Mouse (Mus musculus) lung, postnatal 36 days (tissue): Measurements from ENCODE around the gene Lama1.
"Not testable (repeated sequence)": the region's sequence is repeated elsewhere in the genome, so short reads cannot be mapped to it uniquely, and the experiment has no call there.

Experiments used
- DNase-seq: peaks from one replicate; pipeline ENCODE4 v3.0.0; 2022; ENCODE audit warnings: mixed read lengths

Gene Lama1

DNA sequence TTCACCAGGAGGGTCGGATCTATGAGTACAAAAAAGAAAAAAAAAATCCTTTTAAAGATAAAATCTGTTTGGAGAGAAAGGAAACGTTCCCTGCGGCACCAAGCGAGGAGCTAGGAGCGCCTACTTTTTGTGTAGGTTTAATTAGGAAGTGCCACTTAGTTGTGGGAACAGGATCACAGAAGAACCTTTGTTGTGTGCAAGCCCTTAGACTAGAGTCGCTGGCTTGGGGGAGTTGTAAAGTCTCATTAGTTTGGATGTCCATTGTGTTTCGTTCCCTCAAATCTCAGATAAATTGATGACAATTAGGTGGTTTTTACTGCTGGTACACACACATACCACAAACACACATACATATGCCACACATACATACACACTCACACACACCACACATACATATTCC, 25.0 kb downstream of the Lama1 start:
- no peak for DNase-seq

DNA sequence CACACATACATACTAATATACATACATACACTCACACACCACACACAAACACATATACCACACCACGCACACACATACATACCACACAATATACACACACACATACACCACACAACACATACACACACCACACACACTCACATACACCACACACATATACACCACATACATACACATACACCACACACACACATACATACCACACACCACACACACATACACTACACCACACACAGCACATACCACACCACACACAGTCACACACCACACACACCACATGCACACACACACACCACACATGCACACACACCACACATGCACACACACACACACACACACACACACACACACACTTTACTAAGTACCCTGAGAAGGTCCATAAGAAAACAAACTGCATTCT, 25.5 kb downstream of the Lama1 start:
- DNase-seq: no peak

DNA sequence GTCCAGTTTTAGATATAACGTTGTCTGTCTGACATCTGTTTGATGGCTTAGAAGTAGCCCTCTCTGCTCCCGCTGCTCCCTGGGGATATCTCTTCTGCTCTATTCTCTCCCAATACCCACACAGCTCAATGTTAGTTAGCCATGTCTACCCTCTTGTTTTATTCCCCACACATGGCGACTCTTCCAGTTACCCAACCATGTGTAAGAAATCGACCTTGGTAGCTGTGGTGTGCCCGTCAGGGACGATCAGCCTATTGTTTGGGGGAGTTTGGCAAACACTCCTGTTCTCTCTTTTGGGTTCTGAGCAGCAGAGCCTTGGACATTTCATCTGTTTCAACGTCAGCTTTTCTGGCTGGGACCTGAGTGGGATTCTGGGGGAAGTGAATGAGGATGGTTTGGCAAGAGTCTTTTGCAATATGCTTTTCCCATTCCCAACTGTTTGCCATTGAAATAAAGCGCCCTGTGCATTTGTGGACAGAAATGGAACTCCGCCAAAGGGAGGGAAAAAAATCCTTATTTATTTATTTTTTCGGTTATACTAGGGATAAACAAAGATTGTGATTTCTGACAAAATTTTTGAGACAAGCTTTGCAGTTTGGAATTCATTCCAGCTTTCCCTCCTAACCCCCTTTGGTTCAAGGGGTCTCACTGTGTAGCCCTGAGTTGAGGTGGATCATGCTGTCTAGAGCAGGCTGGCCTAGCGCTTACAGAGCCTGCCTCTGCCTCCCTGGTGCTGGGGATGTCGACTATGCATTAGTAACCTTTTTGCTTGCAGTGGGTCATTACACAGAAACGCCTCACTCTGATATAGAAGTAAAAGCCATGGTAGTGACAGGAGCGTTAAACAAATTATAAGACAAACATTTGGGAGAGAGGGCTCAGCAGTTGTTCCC, 26.4 kb downstream of the Lama1 start:
- no peak for DNase-seq

DNA sequence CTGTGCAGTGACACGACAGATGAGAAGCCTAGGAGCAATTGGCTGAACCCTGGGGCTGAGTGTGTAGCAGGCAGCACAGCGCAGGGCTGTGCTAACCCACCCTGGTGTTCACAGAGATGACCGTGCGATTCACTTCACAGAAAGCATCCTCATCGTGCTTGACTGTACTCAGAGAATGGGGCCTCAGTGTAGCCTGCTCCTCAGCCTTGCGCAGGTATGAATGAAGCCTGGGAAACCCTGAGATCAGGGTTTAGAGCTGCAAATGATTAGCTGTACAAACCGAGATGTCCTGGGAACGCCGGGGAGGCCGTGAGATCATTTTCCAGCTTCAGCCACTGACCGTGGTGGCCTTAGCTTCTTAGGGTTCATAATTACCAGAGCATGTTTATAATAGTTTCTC, 29.5 kb downstream of the Lama1 start:
- DNase-seq: no peak

DNA sequence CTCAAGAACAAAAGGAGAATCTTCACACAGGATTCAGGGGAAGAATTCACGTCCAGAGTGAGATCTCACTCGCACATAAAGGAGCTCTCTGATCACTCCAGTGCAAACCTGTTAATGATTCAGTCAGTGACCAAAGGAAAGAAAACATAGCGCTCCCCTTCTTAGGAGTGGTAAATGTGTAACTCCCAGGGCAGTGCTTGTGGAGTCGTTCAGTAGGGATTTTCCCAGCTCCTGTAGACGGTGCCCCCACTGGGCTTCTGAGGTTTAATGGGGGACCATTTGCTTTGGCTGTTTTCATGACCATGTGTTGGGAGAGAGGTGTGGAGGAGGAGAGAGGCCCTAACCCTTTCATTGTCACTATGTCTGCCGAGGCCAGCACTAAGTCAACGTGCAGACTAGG, 31.7 kb downstream of the Lama1 start:
- DNase-seq: no peak

DNA sequence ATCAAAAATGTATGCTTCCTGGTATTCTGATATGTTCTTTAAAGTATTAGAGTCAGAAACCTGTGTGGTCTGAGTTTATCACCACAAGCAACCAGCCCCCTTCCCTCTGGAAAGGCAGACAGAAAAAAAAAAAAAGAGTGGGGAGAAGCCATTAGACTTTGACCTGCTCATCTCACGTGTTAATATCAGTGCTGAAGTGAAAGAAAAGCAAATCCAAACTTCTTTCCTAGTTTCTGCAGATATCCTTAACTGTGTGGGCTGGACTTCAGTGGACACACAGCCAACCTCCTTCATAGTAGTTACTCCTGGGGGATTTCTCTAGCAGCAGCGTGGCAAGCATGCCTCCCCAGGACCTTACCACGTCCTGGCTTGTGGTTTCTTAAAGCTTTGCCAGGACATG, 34.0 kb downstream of the Lama1 start:
- DNase-seq: no peak

- no peak for DNase-seq
These were observed 34.9 kb downstream of the Lama1 start for GRCm38 (mm10) chr17:67731964-67732363.

GRCm38 (mm10) chr17:67733516-67733915, 36.5 kb downstream of the Lama1 start:
- no peak for DNase-seq

DNA sequence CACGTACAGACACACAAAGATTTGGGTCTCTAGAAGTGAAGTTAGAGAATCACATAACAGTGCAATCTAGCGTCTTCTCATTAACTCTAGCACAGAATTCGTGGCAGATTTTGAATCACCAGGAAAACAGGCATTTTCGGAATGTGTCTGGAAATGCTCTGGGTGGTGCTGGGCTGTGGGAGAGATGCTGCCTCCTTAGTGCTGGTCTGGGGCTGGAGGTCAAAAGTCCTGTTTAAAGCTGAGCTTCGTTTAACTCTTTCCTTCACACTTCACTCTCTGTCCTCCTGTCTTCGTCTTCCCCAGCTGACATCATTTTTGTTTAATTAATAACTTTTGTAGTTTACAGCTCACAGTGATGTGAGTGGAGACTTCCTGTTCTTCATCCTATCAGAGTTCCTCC, 38.7 kb downstream of the Lama1 start:
- no peak for DNase-seq

DNA sequence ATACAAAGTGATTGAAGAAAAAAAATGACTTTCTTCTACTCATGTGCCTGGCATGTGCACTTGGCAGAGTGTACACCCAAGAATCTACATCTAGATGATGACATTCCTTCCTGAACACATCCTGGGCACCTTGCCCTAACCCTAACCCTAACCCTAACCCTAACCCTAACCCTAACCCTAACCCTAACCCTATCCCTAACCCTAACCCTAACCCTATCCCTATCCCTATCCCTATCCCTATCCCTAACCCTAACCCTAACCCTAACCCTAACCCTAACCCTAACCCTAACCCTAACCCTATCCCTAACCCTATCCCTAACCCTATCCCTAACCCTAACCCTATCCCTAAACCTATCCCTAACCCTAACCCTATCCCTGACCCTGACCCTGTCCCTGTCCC, 44.2 kb downstream of the Lama1 start:
- not testable (repeated sequence) for DNase-seq

DNA sequence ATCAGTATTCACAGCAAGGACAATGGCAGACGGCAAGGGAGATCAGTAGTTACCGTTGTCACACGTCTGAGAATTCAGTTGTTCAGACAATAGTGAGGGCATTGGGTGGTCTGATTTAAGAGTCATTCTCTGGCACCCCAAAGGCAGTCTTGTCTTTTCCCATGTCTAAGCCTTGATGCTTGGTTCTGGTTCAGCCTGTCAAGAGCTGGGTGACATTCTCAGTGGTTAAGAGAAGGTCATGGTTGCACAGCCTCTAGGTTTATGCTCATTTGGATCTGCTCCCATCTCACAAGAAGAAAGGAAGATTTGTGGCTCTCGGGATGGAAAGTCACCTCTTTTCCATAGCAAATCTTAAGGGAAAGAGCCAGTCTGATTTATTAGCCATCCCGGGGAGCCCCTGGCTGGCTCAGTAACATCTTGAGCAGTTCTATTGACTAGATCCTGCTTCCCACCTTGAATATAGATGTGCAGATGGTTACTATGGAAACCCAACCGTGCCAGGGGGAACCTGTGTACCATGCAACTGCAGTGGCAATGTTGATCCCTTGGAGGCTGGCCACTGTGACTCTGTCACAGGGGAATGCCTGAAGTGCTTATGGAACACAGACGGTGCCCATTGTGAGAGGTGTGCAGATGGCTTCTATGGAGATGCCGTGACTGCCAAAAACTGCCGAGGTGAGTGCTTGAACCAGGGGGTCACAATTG, 67.3 kb downstream of the Lama1 start:
- no peak for DNase-seq

GRCm38 (mm10) chr17:67773608-67774007, 76.5 kb downstream of the Lama1 start:
- no peak for DNase-seq

- peak; percentile 1 for DNase-seq
These were observed 79.7 kb downstream of the Lama1 start for GRCm38 (mm10) chr17:67776764-67777163.

DNA sequence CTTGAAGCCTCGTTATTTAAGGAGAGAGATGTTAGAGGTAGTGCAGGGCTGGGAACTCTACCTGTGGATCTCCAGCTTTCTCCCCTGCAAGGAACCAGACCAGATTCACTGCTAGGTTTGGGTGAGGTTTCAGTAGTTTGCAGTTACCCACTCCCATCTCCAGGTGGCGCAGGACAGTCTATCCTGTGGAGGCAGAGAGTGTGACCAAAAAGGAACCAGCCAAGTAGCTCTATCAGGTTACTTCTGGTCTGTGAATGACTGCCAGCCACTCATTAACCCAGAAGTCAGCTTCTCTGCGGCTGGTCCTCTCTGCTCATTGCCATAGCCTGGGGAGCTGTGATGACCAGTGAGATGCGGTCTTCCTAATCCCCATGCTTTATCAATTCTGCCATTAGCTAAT, 82.8 kb downstream of the Lama1 start:
- DNase-seq: peak; percentile 41

GRCm38 (mm10) chr17:67791091-67791490, 94.0 kb downstream of the Lama1 start:
- DNase-seq: no peak

- DNase-seq: no peak
These were observed 112.1 kb downstream of the Lama1 start for GRCm38 (mm10) chr17:67809171-67809570.

GRCm38 (mm10) chr17:67813666-67814065, 116.6 kb downstream of the Lama1 start:
- no peak for DNase-seq

GRCm38 (mm10) chr17:67815720-67816119, 118.7 kb downstream of the Lama1 start:
- DNase-seq: no peak

GRCm38 (mm10) chr17:67816916-67817315, 119.9 kb downstream of the Lama1 start:
- DNase-seq: no peak

DNA sequence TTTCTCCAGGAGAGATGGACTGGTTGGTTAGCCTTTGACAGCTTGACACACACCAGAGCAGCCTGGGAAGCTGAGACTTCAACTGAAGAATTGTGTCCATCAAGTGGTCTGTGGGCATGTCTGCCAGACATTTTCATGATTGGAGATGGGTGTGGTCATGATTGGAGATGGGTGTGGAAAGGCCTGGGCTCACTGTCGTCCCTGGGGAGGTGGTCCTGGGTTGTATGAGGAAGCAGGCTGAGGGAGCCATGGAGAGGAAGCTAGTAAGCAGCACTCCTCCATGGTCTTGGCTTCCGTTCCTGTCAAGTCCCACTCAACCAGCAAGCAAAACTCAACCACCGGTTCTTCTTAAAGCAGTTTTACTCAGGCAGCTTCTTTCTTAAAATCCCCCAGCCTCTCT, 130.4 kb downstream of the Lama1 start:
- DNase-seq: no peak

GRCm38 (mm10) chr17:67836146-67836895, 139.3 kb downstream of the Lama1 start:
- no peak for DNase-seq

- DNase-seq: peak; percentile 83
These were observed 140.5 kb downstream of the Lama1 start for GRCm38 (mm10) chr17:67837351-67838090.

GRCm38 (mm10) chr17:67838948-67839347, 141.9 kb downstream of the Lama1 start:
- DNase-seq: no peak
